Mouse (Mus musculus) limb, embryonic 14.5 days (tissue): ENCODE data around the gene Kdm2b. TPM values are rescaled to one million over a fixed set of nuclear protein-coding genes. Genes with fewer than 3 reads are reported as not detected.

Experiments
- ATAC-seq: fragments of 200-750 bp; cut with Nextera tagmentation; 2 replicates; pipeline ENCODE4 v1.8.0; 2017; ENCODE audit warnings: low read depth, moderate number of reproducible peaks, moderate TSS enrichment; ENCODE audit not compliant: low FRiP score
- DNase-seq: peaks from one replicate; pipeline ENCODE4 v3.0.0-alpha.2; 2015; ENCODE audit warnings: low spot score
- H3K27ac ChIP-seq: fragments of 300-500 bp; sonication (generic); replicated peaks from 2 replicates; pipeline ENCODE4 v1.5.1; 2014; ENCODE audit warnings: low read depth, mild to moderate bottlenecking, low read length, moderate library complexity, mixed read lengths
- H3K27me3 ChIP-seq: fragments of 300-500 bp; sonication (generic); 2 replicates; pipeline ENCODE4 v1.6.1; 2014; ENCODE audit warnings: low read length, mixed read lengths; ENCODE audit not compliant: control insufficient read depth, insufficient read depth
- H3K36me3 ChIP-seq: fragments of 300-500 bp; sonication (generic); 2 replicates; pipeline ENCODE4 v1.6.1; 2014; ENCODE audit warnings: mild to moderate bottlenecking, low read length, moderate library complexity, mixed read lengths; ENCODE audit not compliant: control insufficient read depth, insufficient read depth
- H3K4me1 ChIP-seq: fragments of 300-500 bp; sonication (generic); 2 replicates; pipeline ENCODE4 v1.6.1; 2014; ENCODE audit warnings: antibody characterized with exemption, low read length, mixed read lengths; ENCODE audit not compliant: control insufficient read depth, insufficient read depth
- H3K4me2 ChIP-seq: fragments of 300-500 bp; sonication (generic); replicated peaks from 2 replicates; pipeline ENCODE4 v1.6.1; 2014; ENCODE audit warnings: low read depth, mild to moderate bottlenecking, low read length, moderate library complexity; ENCODE audit not compliant: severe bottlenecking
- H3K4me3 ChIP-seq: fragments of 300-500 bp; sonication (generic); replicated peaks from 2 replicates; pipeline ENCODE4 v1.5.1; 2014; ENCODE audit warnings: low read length
- H3K9ac ChIP-seq: fragments of 300-500 bp; sonication (generic); 2 replicates; pipeline ENCODE4 v1.6.1; 2014; ENCODE audit warnings: mild to moderate bottlenecking, low read depth, low read length, moderate library complexity; ENCODE audit not compliant: severe bottlenecking
- H3K9me3 ChIP-seq: fragments of 300-500 bp; sonication (generic); 2 replicates; pipeline ENCODE4 v1.6.1; 2016; ENCODE audit warnings: low read length; ENCODE audit not compliant: control insufficient read depth
- POLR2A ChIP-seq: fragments of 200-500 bp; IDR thresholded peaks from 2 replicates; pipeline ENCODE4 v1.8.0; 2012; ENCODE audit warnings: inconsistent platforms, mild to moderate bottlenecking, moderate library complexity, borderline replicate concordance; ENCODE audit not compliant: insufficient read depth, insufficient read length; ENCODE audit errors: extremely low read depth
- WGBS: fragments of 180-500 bp; shearing (Covaris S2); extraction: QIAGEN DNeasy Blood & Tissue Kit; methylation state at CpG from one replicate; pipeline ENCODE4 v1.1.7; 2014; 5-methylcytosine and 5-hydroxymethylcytosine counted together
- polyA plus RNA-seq, 2 experiments: library from polyadenylated mRNA; depleted of rRNA in 1 of 2; stranded (reverse) in 1 of 2; unstranded in 1 of 2; fragments of >200 nt; fragmentation: Nextera tagmentation in 1 of 2; extraction: Ambion mirVana in 1 of 2; gene quantifications; 2 replicates each; pipeline versions ENCODE4 v1.2.1 to v1.2.3; 2012 to 2014

The Kdm2b gene
- polyA plus RNA-seq, 2 experiments: 37.0 to 40.9 TPM

DNA sequence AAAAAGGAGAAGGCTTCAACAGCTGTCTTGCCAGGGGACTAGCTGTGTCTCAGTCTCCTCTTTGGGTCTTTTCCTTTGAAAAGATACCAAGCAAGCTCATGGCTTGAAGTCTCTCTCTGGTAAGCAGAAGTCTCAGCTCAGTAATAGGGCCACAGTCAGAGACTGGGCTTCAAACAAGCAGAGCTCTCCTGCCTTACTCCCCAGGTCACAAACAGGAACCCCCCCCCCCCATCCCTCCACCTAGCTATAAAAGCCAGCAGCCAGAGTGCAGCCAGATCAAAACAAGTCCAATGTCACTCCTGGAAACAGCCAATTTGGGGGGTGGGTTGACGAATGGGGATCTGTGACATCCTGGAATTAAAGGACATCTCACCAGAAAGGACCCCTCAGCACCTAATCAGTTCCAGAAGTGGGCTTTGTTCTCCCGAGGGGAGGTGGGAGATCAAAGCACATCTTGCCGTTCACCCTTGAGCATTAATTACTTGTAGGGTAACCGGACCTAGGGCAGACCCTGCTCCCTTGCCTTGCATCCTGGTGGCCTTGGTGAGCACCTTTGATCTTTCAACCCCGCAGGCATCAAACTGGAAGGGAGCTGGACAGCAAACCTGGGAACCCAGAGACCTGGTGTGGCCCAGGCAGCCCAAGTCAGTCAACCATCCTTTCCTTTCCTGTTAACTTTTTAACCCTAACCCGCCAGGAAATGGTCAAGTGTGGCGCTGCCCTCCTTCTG, 71.5 kb downstream of the Kdm2b start:
- no peak overlapping the region for H3K4me3 ChIP-seq
- no peak for TF ChIP-seq POLR2A
- no peaks in the 10 kb centered on the region for H3K27me3 ChIP-seq
- no peaks in the 10 kb centered on the region for H3K4me1 ChIP-seq
- H3K4me2 ChIP-seq: no peak overlapping the region
- no peak for DNase-seq
- H3K36me3 ChIP-seq: no peaks in the 10 kb centered on the region; the same call in 1 of the 2 replicates
- no peak overlapping the region for H3K9ac ChIP-seq
- no peak overlapping the region for H3K27ac ChIP-seq
- WGBS: 13% methylated on average over 7 of the region's 7 CpGs
- H3K9me3 ChIP-seq: no peaks in the 10 kb centered on the region
- no peak for ATAC-seq

DNA sequence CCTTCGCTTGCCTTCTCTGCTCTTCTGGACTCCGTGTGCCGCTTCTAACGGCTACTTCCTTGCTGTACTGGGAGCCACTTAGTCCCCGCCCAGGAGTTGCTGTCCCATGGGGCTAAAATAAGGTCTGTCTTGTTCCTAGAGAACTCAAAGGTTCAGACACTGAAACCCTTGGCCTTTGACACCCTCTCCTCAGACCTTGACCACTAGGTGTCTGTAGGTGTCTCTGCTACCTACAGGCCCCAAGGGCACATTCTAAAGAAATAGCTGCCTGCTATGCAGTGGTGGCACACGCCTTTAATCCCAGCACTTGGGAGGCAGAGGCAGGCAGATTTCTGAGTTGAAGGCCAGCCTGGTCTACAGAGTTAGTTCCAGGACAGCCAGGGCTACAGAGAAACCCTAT, 73.5 kb downstream of the Kdm2b start:
- ATAC-seq (no peak), DNase-seq (no peak)
- no peaks in the 10 kb centered on the region for H3K9me3 ChIP-seq
- no peaks in the 10 kb centered on the region for H3K4me1 ChIP-seq
- TF ChIP-seq POLR2A: no peak
- no peak overlapping the region for H3K27ac ChIP-seq
- no peak overlapping the region for H3K9ac ChIP-seq
- 90% methylated on average over 6 of the region's 6 CpGs for WGBS
- no peak overlapping the region for H3K4me2 ChIP-seq
- H3K36me3 ChIP-seq: no peaks in the 10 kb centered on the region; the same call in 1 of the 2 replicates
- H3K27me3 ChIP-seq: no peaks in the 10 kb centered on the region
- H3K4me3 ChIP-seq: no peak overlapping the region

DNA sequence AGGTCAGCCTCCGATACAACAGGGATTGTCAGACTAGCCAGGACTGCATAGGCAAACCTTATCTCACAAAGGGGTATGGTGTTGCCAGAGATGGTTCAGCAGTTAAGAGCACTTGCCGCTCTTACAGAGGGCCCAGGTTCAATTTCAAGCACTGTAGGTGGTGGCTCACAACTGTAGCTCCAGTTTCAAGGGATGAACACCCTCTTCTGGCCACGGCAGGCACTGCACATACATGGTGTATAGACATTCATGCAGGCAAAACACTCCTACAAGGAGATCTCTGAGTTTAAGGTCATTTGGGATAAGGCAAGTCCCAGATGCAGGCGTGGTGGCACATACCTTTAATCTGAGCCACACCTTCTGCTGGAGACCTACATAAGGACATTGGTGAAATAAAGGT, 76.8 kb downstream of the Kdm2b start:
- no peaks in the 10 kb centered on the region; the same call in 1 of the 2 replicates for H3K4me1 ChIP-seq
- no peak overlapping the region for H3K4me3 ChIP-seq
- no peaks in the 10 kb centered on the region for H3K9me3 ChIP-seq
- TF ChIP-seq POLR2A: no peak
- H3K27me3 ChIP-seq: no peaks in the 10 kb centered on the region
- no peak overlapping the region for H3K27ac ChIP-seq
- DNase-seq (no peak), ATAC-seq (no peak)
- no peak overlapping the region for H3K9ac ChIP-seq
- no peak overlapping the region for H3K4me2 ChIP-seq
- no peaks in the 10 kb centered on the region for H3K36me3 ChIP-seq
- 92% methylated on average over 4 of the region's 4 CpGs for WGBS

DNA sequence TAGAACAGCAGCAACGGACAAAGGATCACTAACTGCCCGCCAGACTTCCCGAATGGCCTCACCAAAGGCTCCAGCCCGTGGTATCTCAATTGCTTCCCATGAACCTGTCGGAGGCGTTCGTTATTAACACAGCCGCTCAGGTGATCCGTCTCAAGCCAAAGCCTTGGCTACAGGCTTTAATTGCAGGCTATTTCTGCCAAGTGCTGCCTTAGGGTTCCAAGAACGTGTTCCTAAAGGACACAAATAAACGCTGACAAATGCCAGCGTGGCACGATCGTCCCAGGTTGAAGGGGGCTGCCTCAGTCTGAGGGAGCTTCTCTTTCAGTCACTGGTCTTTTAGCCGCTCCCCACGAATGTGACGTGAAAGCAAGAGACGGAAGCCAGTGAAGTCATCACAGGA, 80.1 kb downstream of the Kdm2b start:
- Histone ChIP-seq H3K9me3 (no peaks in the 10 kb centered on the region), H3K27me3 (no peaks in the 10 kb centered on the region), H3K27ac (no peak overlapping the region), H3K9ac (no peak overlapping the region), H3K4me1 (no peaks in the 10 kb centered on the region; the same call in 1 of the 2 replicates), H3K4me3 (no peak overlapping the region), H3K4me2 (no peak overlapping the region), H3K36me3 (no peaks in the 10 kb centered on the region)
- ATAC-seq (no peak), DNase-seq (no peak)
- no peak for TF ChIP-seq POLR2A
- 68% methylated on average over 18 of the region's 18 CpGs for WGBS

DNA sequence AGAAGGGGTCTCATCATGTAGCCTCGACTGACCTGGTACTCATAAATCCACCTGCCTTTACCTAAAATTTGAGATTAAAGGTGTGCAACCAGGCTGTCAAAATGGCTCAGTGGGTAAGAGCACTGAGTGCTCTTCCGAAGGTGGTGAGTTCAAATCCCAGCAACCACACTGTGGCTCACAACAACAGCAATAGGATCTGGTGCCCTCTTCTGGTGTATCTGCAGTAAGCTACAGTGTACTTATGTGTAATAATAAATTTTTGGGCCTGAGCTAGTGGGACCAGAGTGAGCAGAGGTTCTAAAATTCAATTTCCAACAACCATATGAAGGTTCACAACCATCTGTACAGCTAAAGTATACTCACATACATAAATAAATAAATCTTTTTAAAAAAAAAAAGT, 81.6 kb downstream of the Kdm2b start:
- no peaks in the 10 kb centered on the region for H3K27me3 ChIP-seq
- no peaks in the 10 kb centered on the region for H3K9me3 ChIP-seq
- H3K4me2 ChIP-seq: no peak overlapping the region
- DNase-seq: no peak
- no peaks in the 10 kb centered on the region for H3K36me3 ChIP-seq
- H3K4me1 ChIP-seq: no peaks in the 10 kb centered on the region; the same call in 1 of the 2 replicates
- ATAC-seq: no peak
- TF ChIP-seq POLR2A: no peak
- H3K9ac ChIP-seq: no peak overlapping the region
- H3K4me3 ChIP-seq: no peak overlapping the region
- no peak overlapping the region for H3K27ac ChIP-seq
- 85% methylated on average over 2 of the region's 2 CpGs for WGBS
